Mouse (Mus musculus) intestine, embryonic 14.5 days (tissue): ENCODE measurements around the gene Twf1. TPM values are rescaled to one million over a fixed set of nuclear protein-coding genes. Genes with fewer than 3 reads are reported as not detected.
A peak's percentile ranks its signal among the peaks of the same experiment; 100 is the strongest.

Experiments
- ATAC-seq: fragments of 200-750 bp; cut with Nextera tagmentation; replicated peaks from 2 replicates; pipeline ENCODE4 v1.8.0; 2017; ENCODE audit warnings: low read depth, moderate number of reproducible peaks, moderate TSS enrichment, moderate library complexity; ENCODE audit not compliant: low FRiP score, low TSS enrichment
- DNase-seq: peaks from one replicate; pipeline ENCODE4 v3.0.0-alpha.2; 2018; ENCODE audit warnings: low spot score
- H3K27ac ChIP-seq: fragments of 300-500 bp; sonication (generic); 2 replicates; pipeline ENCODE4 v1.5.1; 2014; ENCODE audit warnings: low read depth, mild to moderate bottlenecking, control low read depth
- H3K27me3 ChIP-seq: fragments of 300-500 bp; sonication (generic); replicated peaks from 2 replicates; pipeline ENCODE4 v1.6.1; 2014; ENCODE audit warnings: low read length, control low read depth; ENCODE audit not compliant: control insufficient read depth, insufficient read depth
- H3K36me3 ChIP-seq: fragments of 300-500 bp; sonication (generic); 2 replicates; pipeline ENCODE4 v1.6.1; 2014; ENCODE audit warnings: low read length, control low read depth; ENCODE audit not compliant: control insufficient read depth, insufficient read depth
- H3K4me1 ChIP-seq: fragments of 300-500 bp; sonication (generic); replicated peaks from 2 replicates; pipeline ENCODE4 v1.6.1; 2014; ENCODE audit warnings: low read length, control low read depth, mixed read lengths; ENCODE audit not compliant: control insufficient read depth, insufficient read depth
- H3K4me2 ChIP-seq: fragments of 300-500 bp; sonication (generic); 2 replicates; pipeline ENCODE4 v1.6.1; 2014; ENCODE audit warnings: low read length
- H3K4me3 ChIP-seq: fragments of 300-500 bp; sonication (generic); 2 replicates; pipeline ENCODE4 v1.5.1; 2014; ENCODE audit warnings: low read depth, low read length, control low read depth, mixed read lengths
- H3K9ac ChIP-seq: fragments of 300-500 bp; sonication (generic); 2 replicates; pipeline ENCODE4 v1.6.1; 2014; ENCODE audit warnings: mild to moderate bottlenecking, low read length
- H3K9me3 ChIP-seq: fragments of 300-500 bp; sonication (generic); 2 replicates; pipeline ENCODE4 v1.6.1; 2016; ENCODE audit warnings: low read length, control low read depth; ENCODE audit not compliant: control insufficient read depth
- WGBS: fragments of 180-500 bp; shearing (Covaris S2); extraction: QIAGEN DNeasy Blood & Tissue Kit; methylation state at CpG from one replicate; pipeline ENCODE4 v1.1.7; 2014; 5-methylcytosine and 5-hydroxymethylcytosine counted together
- polyA plus RNA-seq: library from polyadenylated mRNA; unstranded; fragments of >200 nt; fragmentation: Nextera tagmentation; extraction: Ambion mirVana; gene quantifications from 2 replicates; pipeline ENCODE4 v1.2.1, GENCODE M21; 2014

The Twf1 gene
- polyA plus RNA-seq, 1 experiment from 2014 or later, result 101 TPM

DNA sequence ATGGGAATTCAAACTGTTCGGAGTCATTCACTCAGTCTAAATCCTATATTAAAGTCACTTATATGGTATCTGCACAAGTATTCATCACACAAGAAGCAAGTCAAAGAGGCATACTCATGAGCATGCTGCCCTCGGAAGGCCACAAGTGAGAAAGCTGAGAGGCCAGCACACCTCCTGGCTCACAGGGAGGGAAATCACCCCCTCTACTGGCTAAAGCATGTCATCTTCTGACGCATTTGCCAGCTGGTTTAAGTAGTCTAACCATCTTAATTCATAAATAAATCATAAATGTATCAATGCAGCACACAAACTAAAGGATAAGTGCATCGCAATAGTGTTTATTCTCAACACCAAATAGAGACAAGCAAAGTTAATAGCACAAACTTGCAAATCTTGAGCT is 5.0 kb downstream of the Twf1 start:
- Histone ChIP-seq H3K4me2 (no peak overlapping the region), H3K4me3 (no peak overlapping the region), H3K27ac (no peak overlapping the region), H3K27me3 (no peaks in the 10 kb centered on the region), H3K9me3 (no peaks in the 10 kb centered on the region), H3K9ac (no peak overlapping the region), H3K4me1 (peaks cover 15% of the 10 kb centered on the region), H3K36me3 (peaks cover 65% of the 10 kb centered on the region)
- DNase-seq (no peak), ATAC-seq (no peak)
- 79% methylated on average over 4 of the region's 4 CpGs for WGBS

DNA sequence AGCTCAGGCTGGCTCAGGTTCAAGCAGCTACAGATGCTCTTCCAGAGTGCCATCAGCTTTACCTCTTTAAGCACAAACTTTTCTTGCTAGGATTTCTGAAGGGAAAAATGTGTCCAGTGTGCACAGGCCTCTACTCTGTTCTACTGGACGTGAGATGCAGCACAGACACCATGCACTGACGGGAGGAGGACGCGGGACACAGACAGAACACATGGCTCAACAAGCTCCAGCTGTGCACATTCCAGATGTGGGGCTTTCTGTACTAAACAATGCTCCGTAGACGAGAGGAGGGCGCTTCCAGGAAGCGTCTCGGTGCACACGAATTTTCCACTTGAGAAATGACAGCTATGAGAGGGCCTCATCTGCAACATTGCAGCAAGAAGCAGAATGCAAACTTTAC is 6.5 kb downstream of the Twf1 start:
- Histone ChIP-seq H3K27ac (peak overlapping the region; percentile 54; the same call in 1 of the 2 replicates), H3K4me2 (no peak overlapping the region), H3K9ac (no peak overlapping the region), H3K9me3 (no peaks in the 10 kb centered on the region), H3K36me3 (peaks cover 72% of the 10 kb centered on the region), H3K4me3 (no peak overlapping the region), H3K27me3 (no peaks in the 10 kb centered on the region), H3K4me1 (peaks cover 9% of the 10 kb centered on the region)
- ATAC-seq (peak; percentile 50; the same call in 1 of the 2 replicates), DNase-seq (no peak)
- 49% methylated on average over 10 of the region's 10 CpGs for WGBS

GRCm38 (mm10) chr15:94582000-94582593 is 7.6 kb downstream of the Twf1 start:
- H3K36me3 ChIP-seq, result peaks cover 76% of the 10 kb centered on the region
- no peak overlapping the region for H3K4me2 ChIP-seq
- 49% methylated on average over 7 of the region's 7 CpGs for WGBS
- peaks cover 3% of the 10 kb centered on the region; the same call in 1 of the 2 replicates for H3K4me1 ChIP-seq
- no peak overlapping the region for H3K9ac ChIP-seq
- DNase-seq (no peak), ATAC-seq (no peak)
- no peaks in the 10 kb centered on the region for H3K9me3 ChIP-seq
- no peaks in the 10 kb centered on the region for H3K27me3 ChIP-seq
- no peak overlapping the region; the same call in 1 of the 2 replicates for H3K27ac ChIP-seq
- no peak overlapping the region for H3K4me3 ChIP-seq

DNA sequence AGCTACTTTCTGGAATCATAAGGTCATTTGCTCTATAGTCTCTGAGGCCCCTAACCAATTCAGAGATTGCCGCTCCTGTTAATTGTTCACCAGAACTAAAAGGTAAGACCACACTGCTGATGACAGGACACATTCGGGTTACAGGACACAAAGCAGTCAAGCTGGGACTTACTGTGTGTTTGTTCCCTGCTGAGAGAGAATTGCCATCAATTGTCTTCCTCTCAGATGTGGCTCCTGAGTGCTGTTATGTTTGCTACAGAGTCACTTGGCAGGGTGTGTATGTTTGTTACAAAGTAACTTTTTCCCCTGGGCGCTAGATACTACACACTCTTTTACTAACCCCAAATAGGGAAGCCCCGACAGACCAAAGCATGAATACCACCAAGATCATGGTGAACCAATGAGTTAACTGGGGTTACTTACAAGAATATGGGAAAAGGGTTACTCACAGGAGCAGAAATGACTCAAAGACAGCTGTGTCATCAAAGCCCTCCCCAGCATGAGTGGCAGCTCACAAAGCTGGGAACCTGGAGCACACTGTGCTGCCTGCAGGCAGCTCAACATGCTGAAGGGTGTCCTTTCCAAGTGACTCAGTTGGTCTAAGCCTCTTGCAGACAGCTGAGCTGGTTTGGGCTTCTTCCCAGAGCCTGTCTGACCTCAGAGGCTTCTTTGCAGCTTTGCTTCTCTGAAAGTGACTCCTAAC is 15.0 kb downstream of the Twf1 start:
- Histone ChIP-seq H3K27me3 (no peaks in the 10 kb centered on the region), H3K36me3 (peaks cover 11% of the 10 kb centered on the region), H3K27ac (no peak overlapping the region), H3K9ac (no peak overlapping the region), H3K4me3 (no peak overlapping the region), H3K4me2 (no peak overlapping the region), H3K9me3 (no peaks in the 10 kb centered on the region), H3K4me1 (peaks cover 16% of the 10 kb centered on the region; the same call in 1 of the 2 replicates)
- DNase-seq (no peak), ATAC-seq (no peak)
- WGBS, result 68% methylated on average over 4 of the region's 4 CpGs

DNA sequence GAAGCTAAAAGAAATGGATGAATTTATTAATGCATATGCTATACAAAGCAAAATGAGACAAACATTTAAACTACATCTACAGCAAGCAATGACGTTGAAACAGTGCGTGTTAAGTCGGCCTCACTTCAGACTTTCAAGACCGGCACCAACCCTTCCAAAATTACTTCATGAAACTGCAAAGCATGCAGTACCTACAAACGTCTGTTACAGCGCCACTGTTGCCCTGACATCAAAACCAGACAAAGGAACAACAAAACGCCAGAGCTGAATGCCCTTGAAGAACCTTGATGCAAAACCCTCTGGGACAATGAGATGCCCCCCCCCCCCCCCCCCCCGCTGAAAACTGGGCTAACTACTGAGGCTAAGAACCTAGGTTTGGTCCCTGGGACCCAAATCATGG is 16.9 kb downstream of the Twf1 start:
- Histone ChIP-seq H3K4me3 (no peak overlapping the region), H3K27ac (no peak overlapping the region), H3K9ac (no peak overlapping the region), H3K36me3 (no peaks in the 10 kb centered on the region), H3K9me3 (no peaks in the 10 kb centered on the region), H3K4me2 (no peak overlapping the region), H3K4me1 (peaks cover 16% of the 10 kb centered on the region; the same call in 1 of the 2 replicates), H3K27me3 (no peaks in the 10 kb centered on the region)
- ATAC-seq (no peak), DNase-seq (no peak)
- WGBS, result 74% methylated on average over 7 of the region's 8 CpGs

- Histone ChIP-seq H3K9me3 (no peaks in the 10 kb centered on the region), H3K4me1 (peaks cover 16% of the 10 kb centered on the region; the same call in 1 of the 2 replicates), H3K27me3 (no peaks in the 10 kb centered on the region), H3K4me3 (no peak overlapping the region), H3K36me3 (no peaks in the 10 kb centered on the region), H3K9ac (no peak overlapping the region), H3K27ac (peak overlapping the region; percentile 1; the same call in 1 of the 2 replicates), H3K4me2 (no peak overlapping the region)
- DNase-seq, result no peak
- WGBS, result 45% methylated on average over 4 of the region's 4 CpGs
- no peak for ATAC-seq
These were observed 18.2 kb downstream of the Twf1 start for GRCm38 (mm10) chr15:94571501-94571900.

DNA sequence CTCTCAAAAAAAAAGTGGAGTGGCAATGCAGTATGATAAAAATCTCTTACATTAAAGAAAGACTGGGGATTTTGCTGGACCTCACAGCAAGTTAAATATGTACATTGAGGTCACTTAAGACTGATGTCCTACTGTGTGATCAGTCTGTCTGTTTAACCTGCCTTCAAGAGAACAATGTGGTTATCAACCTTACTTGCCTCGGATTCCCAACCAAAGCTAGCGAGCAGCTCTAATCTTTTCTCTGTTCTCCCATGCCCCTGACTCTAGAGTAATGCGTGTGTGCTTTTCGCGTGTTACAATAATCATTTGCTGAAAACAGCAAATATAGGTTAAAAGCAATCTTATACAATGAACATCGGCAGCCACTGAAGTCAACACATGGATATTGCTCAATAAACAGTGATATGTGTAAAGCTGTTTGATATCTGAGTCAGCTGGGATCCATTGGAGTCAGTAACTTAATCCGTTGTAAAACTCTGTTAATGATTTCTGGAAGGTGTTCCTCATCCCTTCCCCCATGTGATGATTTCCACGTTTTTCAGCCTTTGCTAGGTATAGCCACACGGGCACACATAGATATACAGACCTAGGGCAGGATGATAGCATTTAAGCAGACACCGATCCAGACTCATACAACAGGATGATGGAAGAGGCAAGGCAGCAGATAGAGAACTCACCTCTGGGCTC is 21.1 kb downstream of the Twf1 start:
- peaks cover 16% of the 10 kb centered on the region; the same call in 1 of the 2 replicates for H3K4me1 ChIP-seq
- ATAC-seq (peak; percentile 68), DNase-seq (no peak)
- H3K9me3 ChIP-seq, result no peaks in the 10 kb centered on the region
- 73% methylated on average over 10 of the region's 10 CpGs for WGBS
- no peak overlapping the region for H3K4me3 ChIP-seq
- H3K36me3 ChIP-seq, result no peaks in the 10 kb centered on the region
- H3K27me3 ChIP-seq, result no peaks in the 10 kb centered on the region
- no peak overlapping the region for H3K9ac ChIP-seq
- no peak overlapping the region for H3K27ac ChIP-seq
- no peak overlapping the region for H3K4me2 ChIP-seq

DNA sequence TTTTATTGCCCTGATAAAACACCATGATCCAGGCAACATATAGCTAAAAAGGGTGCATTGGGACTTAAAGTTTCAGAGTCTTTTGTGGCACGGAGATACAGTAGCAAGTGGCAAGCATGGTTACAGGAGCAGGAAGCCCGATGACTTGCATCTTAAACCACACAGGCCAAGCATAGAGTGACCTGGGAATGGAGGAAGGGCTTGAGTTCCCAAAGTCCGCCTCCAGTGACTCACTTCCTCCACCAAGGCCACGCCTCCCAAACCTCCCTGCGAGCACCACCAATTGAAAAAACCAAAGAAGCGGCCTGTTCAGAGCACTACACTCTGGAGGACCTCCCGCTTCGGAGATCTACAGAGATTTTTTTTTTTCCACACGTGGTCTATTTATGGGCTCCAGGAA is 23.8 kb downstream of the Twf1 start:
- DNase-seq (no peak), ATAC-seq (no peak)

More for the DNA sequence above, 23.8 kb downstream of the Twf1 start:
- Histone ChIP-seq H3K4me3 (no peak overlapping the region), H3K9ac (no peak overlapping the region), H3K4me1 (peaks cover 7% of the 10 kb centered on the region; the same call in 1 of the 2 replicates), H3K9me3 (no peaks in the 10 kb centered on the region), H3K27me3 (no peaks in the 10 kb centered on the region), H3K36me3 (no peaks in the 10 kb centered on the region), H3K27ac (no peak overlapping the region), H3K4me2 (no peak overlapping the region)
- WGBS, result 89% methylated on average over 9 of the region's 9 CpGs
